Mouse (Mus musculus): ENCODE results near the gene Htr5b. TPM values are rescaled to one million over a fixed set of nuclear protein-coding genes. Genes with fewer than 3 reads are reported as not detected.

The Htr5b gene
- polyA plus RNA-seq, 1 experiment from 2014 or later = not detected

GRCm38 (mm10) chr1:121510420-121511140 is 17.7 kb downstream of the Htr5b start:
- Histone ChIP-seq H3K4me3 (ENCODE audit: low read depth, low read length) (no peak overlapping the region), H3K9ac (replicated peaks; ENCODE audit: low read depth) (no peak overlapping the region), H3K4me2 (replicated peaks; ENCODE audit: low read depth, low read length) (no peak overlapping the region), H3K4me1 (ENCODE audit: insufficient read depth, low read depth, low read length) (no peaks in the 10 kb centered on the region), H3K27me3 (replicated peaks; ENCODE audit: insufficient read depth, low read length) (no peaks in the 10 kb centered on the region), H3K36me3 (ENCODE audit: insufficient read depth, low read length) (no peaks in the 10 kb centered on the region), H3K27ac (ENCODE audit: low read length) (no peak overlapping the region), H3K9me3 (ENCODE audit: low read length) (no peaks in the 10 kb centered on the region)
- WGBS = 79% methylated on average over 19 of the region's 19 CpGs
- no peak for TF ChIP-seq CTCF (IDR thresholded peaks at IDR 0.05)
- TF ChIP-seq EP300 (IDR thresholded peaks at IDR 0.05) = no peak
- DNase-seq (ENCODE audit: low spot score) (no peak), ATAC-seq (no peak)

GRCm38 (mm10) chr1:121508729-121509128 is 19.5 kb downstream of the Htr5b start:
- H3K27ac ChIP-seq (ENCODE audit: low read length) = no peak overlapping the region
- no peaks in the 10 kb centered on the region for H3K27me3 ChIP-seq (replicated peaks; ENCODE audit: insufficient read depth, low read length)
- H3K4me3 ChIP-seq (ENCODE audit: low read depth, low read length) = no peak overlapping the region
- TF ChIP-seq CTCF (IDR thresholded peaks at IDR 0.05) (no peak), EP300 (IDR thresholded peaks at IDR 0.05) (no peak)
- H3K36me3 ChIP-seq (ENCODE audit: insufficient read depth, low read length) = no peaks in the 10 kb centered on the region
- no peaks in the 10 kb centered on the region for H3K9me3 ChIP-seq (ENCODE audit: low read length)
- H3K9ac ChIP-seq (replicated peaks; ENCODE audit: low read depth) = no peak overlapping the region
- no peak for DNase-seq (ENCODE audit: low spot score)
- WGBS = 86% methylated on average over 2 of the region's 2 CpGs
- no peak overlapping the region for H3K4me2 ChIP-seq (replicated peaks; ENCODE audit: low read depth, low read length)
- no peak for ATAC-seq
- no peaks in the 10 kb centered on the region for H3K4me1 ChIP-seq (ENCODE audit: insufficient read depth, low read depth, low read length)

GRCm38 (mm10) chr1:121497093-121497492 is 31.2 kb downstream of the Htr5b start:
- H3K36me3 ChIP-seq (ENCODE audit: insufficient read depth, low read length) = peaks cover 18% of the 10 kb centered on the region
- DNase-seq (ENCODE audit: low spot score) = no peak
- H3K9me3 ChIP-seq (ENCODE audit: low read length) = no peaks in the 10 kb centered on the region
- no peak overlapping the region for H3K9ac ChIP-seq (replicated peaks; ENCODE audit: low read depth)
- H3K27me3 ChIP-seq (replicated peaks; ENCODE audit: insufficient read depth, low read length) = no peaks in the 10 kb centered on the region
- 90% methylated on average over 4 of the region's 4 CpGs for WGBS
- no peaks in the 10 kb centered on the region for H3K4me1 ChIP-seq (ENCODE audit: insufficient read depth, low read depth, low read length)
- TF ChIP-seq CTCF (IDR thresholded peaks at IDR 0.05) (no peak), EP300 (IDR thresholded peaks at IDR 0.05) (no peak)
- no peak for ATAC-seq
- no peak overlapping the region for H3K4me2 ChIP-seq (replicated peaks; ENCODE audit: low read depth, low read length)
- H3K4me3 ChIP-seq (ENCODE audit: low read depth, low read length) = no peak overlapping the region
- no peak overlapping the region for H3K27ac ChIP-seq (ENCODE audit: low read length)

DNA sequence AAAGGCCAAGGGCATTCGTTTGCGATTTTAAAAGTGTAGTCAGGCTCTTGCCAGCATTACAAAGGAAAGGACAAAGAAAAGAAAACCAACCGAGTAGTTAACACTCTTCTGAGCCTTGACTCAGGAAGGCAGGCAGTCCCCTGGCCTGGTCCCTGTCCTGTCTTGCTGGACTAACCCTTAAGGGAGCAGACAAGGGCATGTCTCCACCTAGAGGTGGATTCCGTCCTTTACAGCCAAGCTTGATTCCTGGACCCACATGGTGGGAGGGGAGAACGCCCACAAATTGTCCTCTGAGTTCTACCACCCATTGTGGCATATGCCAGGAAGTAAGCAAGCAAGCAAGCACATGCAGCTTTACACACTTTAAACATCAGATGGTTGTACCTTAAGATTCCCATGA is 38.0 kb downstream of the Htr5b start:
- WGBS = 40% methylated on average over 5 of the region's 5 CpGs
- TF ChIP-seq CTCF (IDR thresholded peaks at IDR 0.05) (peak; percentile 60), EP300 (IDR thresholded peaks at IDR 0.05) (no peak)
- H3K4me2 ChIP-seq (replicated peaks; ENCODE audit: low read depth, low read length) = no peak overlapping the region
- DNase-seq (ENCODE audit: low spot score) (no peak), ATAC-seq (no peak)
- H3K27me3 ChIP-seq (replicated peaks; ENCODE audit: insufficient read depth, low read length) = no peaks in the 10 kb centered on the region
- no peak overlapping the region for H3K9ac ChIP-seq (replicated peaks; ENCODE audit: low read depth)
- H3K27ac ChIP-seq (ENCODE audit: low read length) = no peak overlapping the region
- no peaks in the 10 kb centered on the region for H3K4me1 ChIP-seq (ENCODE audit: insufficient read depth, low read depth, low read length)
- no peak overlapping the region for H3K4me3 ChIP-seq (ENCODE audit: low read depth, low read length)
- no peaks in the 10 kb centered on the region for H3K9me3 ChIP-seq (ENCODE audit: low read length)
- peaks cover 27% of the 10 kb centered on the region; the same call in 1 of the 2 replicates for H3K36me3 ChIP-seq (ENCODE audit: insufficient read depth, low read length)

DNA sequence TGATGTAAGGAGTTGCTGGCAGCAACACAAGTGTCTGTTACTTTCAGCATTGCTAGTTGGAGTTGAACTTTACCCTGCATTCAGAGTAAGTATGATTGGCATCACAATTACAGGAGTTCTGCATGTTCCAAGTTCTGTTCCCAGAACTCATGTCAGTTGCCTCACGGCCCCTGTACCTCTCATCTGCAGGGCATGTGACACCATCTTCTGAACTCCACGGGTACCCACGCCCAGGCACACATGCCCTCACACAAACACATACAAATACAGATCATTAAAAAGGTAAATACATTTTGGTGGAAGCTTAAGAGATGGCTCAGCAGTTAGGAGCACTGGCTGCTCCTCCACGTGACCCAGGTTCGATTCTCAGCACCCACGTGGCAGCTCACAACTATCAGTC is 41.5 kb downstream of the Htr5b start:
- WGBS = 91% methylated on average over 6 of the region's 6 CpGs
- Histone ChIP-seq H3K27me3 (replicated peaks; ENCODE audit: insufficient read depth, low read length) (no peaks in the 10 kb centered on the region), H3K36me3 (ENCODE audit: insufficient read depth, low read length) (peaks cover 17% of the 10 kb centered on the region; the same call in 1 of the 2 replicates), H3K4me1 (ENCODE audit: insufficient read depth, low read depth, low read length) (no peaks in the 10 kb centered on the region), H3K4me2 (replicated peaks; ENCODE audit: low read depth, low read length) (no peak overlapping the region), H3K4me3 (ENCODE audit: low read depth, low read length) (no peak overlapping the region), H3K9me3 (ENCODE audit: low read length) (no peaks in the 10 kb centered on the region), H3K9ac (replicated peaks; ENCODE audit: low read depth) (no peak overlapping the region), H3K27ac (ENCODE audit: low read length) (no peak overlapping the region)
- ATAC-seq (no peak), DNase-seq (ENCODE audit: low spot score) (no peak)
- TF ChIP-seq EP300 (IDR thresholded peaks at IDR 0.05) (no peak), CTCF (IDR thresholded peaks at IDR 0.05) (no peak)

- DNase-seq (ENCODE audit: low spot score) (no peak), ATAC-seq (no peak)
- 73% methylated on average over 4 of the region's 4 CpGs for WGBS
- no peak overlapping the region for H3K27ac ChIP-seq (ENCODE audit: low read length)
- H3K4me1 ChIP-seq (ENCODE audit: insufficient read depth, low read depth, low read length) = no peaks in the 10 kb centered on the region
- H3K27me3 ChIP-seq (replicated peaks; ENCODE audit: insufficient read depth, low read length) = no peaks in the 10 kb centered on the region
- peaks cover 14% of the 10 kb centered on the region; the same call in 1 of the 2 replicates for H3K36me3 ChIP-seq (ENCODE audit: insufficient read depth, low read length)
- H3K4me3 ChIP-seq (ENCODE audit: low read depth, low read length) = no peak overlapping the region
- no peaks in the 10 kb centered on the region for H3K9me3 ChIP-seq (ENCODE audit: low read length)
- H3K4me2 ChIP-seq (replicated peaks; ENCODE audit: low read depth, low read length) = no peak overlapping the region
- TF ChIP-seq CTCF (IDR thresholded peaks at IDR 0.05) (no peak), EP300 (IDR thresholded peaks at IDR 0.05) (no peak)
- no peak overlapping the region for H3K9ac ChIP-seq (replicated peaks; ENCODE audit: low read depth)
Measured at GRCm38 (mm10) chr1:121483091-121483490, 45.2 kb downstream of the Htr5b start.

Measured in lung, postnatal 0 days (tissue).